Mouse (Mus musculus) C2C12 (cell line): Measurements from ENCODE around the gene Spire2.

Source experiments
- CTCF ChIP-seq: IDR thresholded peaks from one replicate; pipeline ENCODE4 v1.5.1; 2011; ENCODE audit not compliant: control insufficient read depth, insufficient read depth, insufficient read length
- MAX ChIP-seq: IDR thresholded peaks from one replicate; pipeline ENCODE4 v1.6.1; 2011; ENCODE audit warnings: mild to moderate bottlenecking, control low read depth
- MYOD1 ChIP-seq: IDR thresholded peaks from one replicate; pipeline ENCODE4 v1.6.1; 2011; ENCODE audit warnings: low read depth; ENCODE audit not compliant: control insufficient read depth, insufficient read length
- MYOG ChIP-seq: IDR thresholded peaks from one replicate; pipeline ENCODE4 v1.6.1; 2011; ENCODE audit not compliant: control insufficient read depth, insufficient read length; ENCODE audit errors: extremely low read depth
- USF1 ChIP-seq: IDR thresholded peaks from one replicate; pipeline ENCODE4 v1.6.1; 2011; ENCODE audit warnings: low read depth, mild to moderate bottlenecking, control low read depth, moderate library complexity

DNA sequence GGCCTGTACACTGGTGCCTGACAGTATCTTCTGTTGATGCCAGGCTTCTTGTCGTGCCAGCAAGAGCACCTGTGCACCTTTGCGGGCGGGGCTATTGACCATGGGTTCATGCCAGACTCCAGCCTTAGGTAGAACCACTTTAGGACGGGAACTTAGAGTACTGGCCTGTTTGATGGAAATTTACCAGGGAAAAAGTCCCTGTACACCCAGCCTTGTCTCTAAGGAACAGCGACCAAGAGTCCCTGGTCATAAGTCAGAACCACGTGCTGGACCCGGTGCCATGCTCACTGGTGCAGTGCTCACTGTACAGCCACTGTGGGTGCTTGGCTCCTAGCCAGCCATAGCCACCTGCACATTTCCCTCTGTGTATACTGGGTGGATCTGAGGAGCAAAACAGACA, 56.5 kb downstream of the Spire2 start:
- TF ChIP-seq CTCF (no peak), USF1 (no peak), MYOD1 (no peak), MAX (no peak), MYOG (no peak)
